Mouse (Mus musculus) brain, embryonic 14.5 days (tissue): ENCODE measurements around the gene Cdhr3. TPM values are rescaled to one million over a fixed set of nuclear protein-coding genes. Genes with fewer than 3 reads are reported as not detected.
A peak's percentile ranks its signal among the peaks of the same experiment; 100 is the strongest.

Experiments used
- DNase-seq: peaks from one replicate; pipeline ENCODE4 v3.0.0-alpha.2; 2011; ENCODE audit warnings: low read depth
- CTCF ChIP-seq: fragments of 200-500 bp; IDR thresholded peaks from 2 replicates; pipeline ENCODE4 v1.5.1; 2012; ENCODE audit warnings: inconsistent platforms, mild to moderate bottlenecking, moderate library complexity, borderline replicate concordance; ENCODE audit not compliant: insufficient read depth, insufficient read length; ENCODE audit errors: extremely low read depth
- POLR2A ChIP-seq: fragments of 200-500 bp; IDR thresholded peaks from 2 replicates; pipeline ENCODE4 v1.6.1; 2012; ENCODE audit warnings: mild to moderate bottlenecking, inconsistent platforms, borderline replicate concordance; ENCODE audit not compliant: poor library complexity, insufficient read depth, insufficient read length, severe bottlenecking; ENCODE audit errors: extremely low read depth
- polyA plus RNA-seq: library from polyadenylated mRNA; depleted of rRNA; stranded (reverse); fragments of >200 nt; gene quantifications from 2 replicates; pipeline ENCODE4 v1.2.3, GENCODE M21; 2012; rRNA removed

The Cdhr3 gene
- 0.29 and 0.36 TPM in 2 replicates for polyA plus RNA-seq

GRCm38 (mm10) chr12:33092775-33093174 lies at the start of gene Cdhr3:
Gene Cdhr3 (minus strand): TSS chr12:33092875.
- TF ChIP-seq POLR2A: no peak
- no peak for TF ChIP-seq CTCF
- no peak for DNase-seq

GRCm38 (mm10) chr12:33139083-33139482 lies 46.4 kb upstream of the Cdhr3 start:
- DNase-seq: no peak
- no peak for TF ChIP-seq CTCF
- no peak for TF ChIP-seq POLR2A

GRCm38 (mm10) chr12:33137857-33138256 lies 45.2 kb upstream of the Cdhr3 start:
- TF ChIP-seq CTCF: no peak
- no peak for TF ChIP-seq POLR2A
- DNase-seq: no peak

GRCm38 (mm10) chr12:33131796-33132195 lies 39.1 kb upstream of the Cdhr3 start:
- TF ChIP-seq POLR2A (no peak), CTCF (no peak)
- DNase-seq: no peak

GRCm38 (mm10) chr12:33130401-33130800 lies 37.7 kb upstream of the Cdhr3 start:
- peak; percentile 87 for DNase-seq
- no peak for TF ChIP-seq POLR2A
- no peak for TF ChIP-seq CTCF

- no peak for TF ChIP-seq CTCF
- TF ChIP-seq POLR2A: no peak
- DNase-seq: peak; percentile 76
These were observed 36.7 kb upstream of the Cdhr3 start for GRCm38 (mm10) chr12:33129410-33129809.

GRCm38 (mm10) chr12:33128702-33129101 lies 36.0 kb upstream of the Cdhr3 start:
- peak; percentile 51 for DNase-seq
- TF ChIP-seq POLR2A (no peak), CTCF (no peak)

GRCm38 (mm10) chr12:33128121-33128520 lies 35.4 kb upstream of the Cdhr3 start:
- no peak for DNase-seq
- TF ChIP-seq CTCF (no peak), POLR2A (no peak)

GRCm38 (mm10) chr12:33126243-33126642 lies 33.6 kb upstream of the Cdhr3 start:
- no peak for DNase-seq
- TF ChIP-seq CTCF: no peak
- TF ChIP-seq POLR2A: no peak

- peak; percentile 53 for DNase-seq
These were observed 33.0 kb upstream of the Cdhr3 start for GRCm38 (mm10) chr12:33125594-33126227.

GRCm38 (mm10) chr12:33118624-33119301 lies 26.1 kb upstream of the Cdhr3 start:
- no peak for TF ChIP-seq POLR2A
- TF ChIP-seq CTCF: no peak
- DNase-seq: no peak

More at GRCm38 (mm10) chr12:33125594-33126227, 33.0 kb upstream of the Cdhr3 start:
- no peak for TF ChIP-seq POLR2A
- no peak for TF ChIP-seq CTCF

GRCm38 (mm10) chr12:33110894-33111471 lies 18.3 kb upstream of the Cdhr3 start:
- TF ChIP-seq CTCF (no peak), POLR2A (no peak)
- peak; percentile 93 for DNase-seq

- TF ChIP-seq CTCF (peak; percentile 66; the same call in 1 of the 2 replicates), POLR2A (no peak)
- DNase-seq: peak; percentile 85
These were observed 16.9 kb upstream of the Cdhr3 start for GRCm38 (mm10) chr12:33109531-33109930.
